Mouse (Mus musculus) thymus, postnatal 25 days (tissue): ENCODE data around the gene Ufd1.

Experiments used
- DNase-seq: peaks from one replicate; pipeline ENCODE4 v3.0.0; 2022

The Ufd1 gene

GRCm38 (mm10) chr16:18811468-18812384 lies at the start of gene Ufd1, which contains the start of gene Cdc45:
Gene Ufd1, plus strand, starts transcription at chr16:18811779.
Gene Cdc45, minus strand, starts transcription at chr16:18811987.
- DNase-seq, result peak; percentile 86

GRCm38 (mm10) chr16:18762960-18763359 lies 48.6 kb upstream of the Ufd1 start:
- no peak for DNase-seq

- no peak for DNase-seq
Measured at GRCm38 (mm10) chr16:18766390-18766789, 45.2 kb upstream of the Ufd1 start.

GRCm38 (mm10) chr16:18769501-18769900 lies 42.1 kb upstream of the Ufd1 start:
- DNase-seq, result no peak

- no peak for DNase-seq
Measured at GRCm38 (mm10) chr16:18773936-18774335, 37.6 kb upstream of the Ufd1 start.

- no peak for DNase-seq
Measured at GRCm38 (mm10) chr16:18775621-18776555, 35.7 kb upstream of the Ufd1 start.

- no peak for DNase-seq
Measured at GRCm38 (mm10) chr16:18776556-18777100, 35.0 kb upstream of the Ufd1 start, which contains the start of gene Cldn5. Gene Cldn5, plus strand, starts transcription at chr16:18776847.

GRCm38 (mm10) chr16:18777101-18778080 lies 34.2 kb upstream of the Ufd1 start:
- DNase-seq, result no peak

- DNase-seq, result no peak
Measured at GRCm38 (mm10) chr16:18778461-18778860, 33.1 kb upstream of the Ufd1 start.

- no peak for DNase-seq
Measured at GRCm38 (mm10) chr16:18781810-18782209, 29.8 kb upstream of the Ufd1 start.

GRCm38 (mm10) chr16:18785025-18785424 lies 26.6 kb upstream of the Ufd1 start:
- no peak for DNase-seq

GRCm38 (mm10) chr16:18785485-18785884 lies 26.1 kb upstream of the Ufd1 start:
- no peak for DNase-seq

GRCm38 (mm10) chr16:18786652-18787051 lies 24.9 kb upstream of the Ufd1 start:
- no peak for DNase-seq

- DNase-seq, result no peak
Measured at GRCm38 (mm10) chr16:18788627-18789406, 22.8 kb upstream of the Ufd1 start.

GRCm38 (mm10) chr16:18795223-18795899 lies 16.2 kb upstream of the Ufd1 start:
- no peak for DNase-seq

GRCm38 (mm10) chr16:18796645-18797044 lies 14.9 kb upstream of the Ufd1 start:
- DNase-seq, result no peak

GRCm38 (mm10) chr16:18798151-18798550 lies 13.4 kb upstream of the Ufd1 start:
- DNase-seq, result no peak

GRCm38 (mm10) chr16:18798841-18799240 lies 12.7 kb upstream of the Ufd1 start:
- peak; percentile 35 for DNase-seq

- no peak for DNase-seq
Measured at GRCm38 (mm10) chr16:18805746-18806145, 5.8 kb upstream of the Ufd1 start.

- no peak for DNase-seq
Measured at GRCm38 (mm10) chr16:18809001-18809400, 2.6 kb upstream of the Ufd1 start.
